Mouse (Mus musculus) effector memory CD4-positive, alpha-beta T cell, adult 7 months (primary cell): Measurements from ENCODE around the gene Sike1. TPM values are rescaled to one million over a fixed set of nuclear protein-coding genes. Genes with fewer than 3 reads are reported as not detected.

Experiments
- polyA plus RNA-seq: library from polyadenylated mRNA; unstranded; fragments of 100-300 nt; shearing (Covaris generic); gene quantifications from one replicate; pipeline ENCODE4 v1.2.1, GENCODE M21; 2017

Sike1 gene
- polyA plus RNA-seq: 90.7 TPM

DNA sequence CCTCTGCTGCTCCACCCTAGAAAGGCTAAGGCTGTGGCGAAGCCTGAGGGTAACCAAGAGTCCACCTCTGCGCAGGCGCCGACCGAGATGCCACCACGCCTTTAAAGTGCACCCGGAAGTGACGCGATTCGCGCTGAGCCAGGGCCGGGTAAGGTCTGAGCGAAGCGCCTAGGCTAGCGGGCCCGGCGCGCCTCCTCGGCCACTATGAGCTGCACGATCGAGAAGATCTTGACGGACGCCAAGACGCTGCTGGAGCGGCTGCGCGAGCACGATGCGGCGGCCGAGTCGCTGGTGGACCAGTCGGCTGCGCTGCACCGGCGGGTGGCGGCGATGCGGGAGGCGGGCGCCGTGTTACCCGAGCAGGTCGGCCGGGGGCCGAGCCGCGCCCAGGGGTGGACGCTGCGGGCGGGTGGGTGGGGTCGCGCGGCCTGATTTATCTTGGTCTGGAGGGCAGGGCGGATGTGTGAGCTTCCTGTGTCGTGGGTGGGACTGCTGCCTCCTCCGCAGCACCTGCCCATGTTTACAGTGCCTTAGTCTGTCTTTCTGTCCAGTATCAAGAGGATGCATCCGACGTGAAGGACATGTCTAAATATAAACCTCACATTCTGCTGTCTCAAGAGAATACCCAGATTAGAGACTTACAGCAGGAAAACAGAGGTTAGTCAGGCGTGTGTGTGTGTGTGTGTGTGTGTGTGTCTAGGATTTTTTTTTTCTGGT is at the start of gene Sike1:
Gene Sike1 (plus strand): TSS at position 104 of the 717 bp plus-strand sequence.

DNA sequence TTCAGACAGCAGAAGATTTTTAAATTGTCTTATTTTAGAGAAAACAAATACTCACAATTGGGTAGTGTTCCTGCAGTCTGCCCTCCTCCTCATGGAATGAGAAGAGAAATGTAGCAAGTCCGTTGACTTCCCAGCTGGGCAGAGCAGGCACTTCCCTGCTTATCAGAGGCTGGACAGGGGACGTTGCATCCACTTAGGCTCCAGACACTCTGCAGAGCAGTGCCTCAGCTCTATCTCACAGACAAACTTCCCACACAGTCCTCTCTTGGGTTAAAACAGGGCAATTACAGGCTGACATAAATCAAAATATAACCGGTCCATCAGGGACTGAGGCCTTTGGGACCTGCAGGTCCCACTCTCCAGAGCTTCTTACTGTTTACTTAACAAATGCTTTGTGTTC is 31.5 kb upstream of the Sike1 start, which contains the start of gene Nr1h5:
Gene Nr1h5 (minus strand): TSS at position 101 of the 400 bp plus-strand sequence.

DNA sequence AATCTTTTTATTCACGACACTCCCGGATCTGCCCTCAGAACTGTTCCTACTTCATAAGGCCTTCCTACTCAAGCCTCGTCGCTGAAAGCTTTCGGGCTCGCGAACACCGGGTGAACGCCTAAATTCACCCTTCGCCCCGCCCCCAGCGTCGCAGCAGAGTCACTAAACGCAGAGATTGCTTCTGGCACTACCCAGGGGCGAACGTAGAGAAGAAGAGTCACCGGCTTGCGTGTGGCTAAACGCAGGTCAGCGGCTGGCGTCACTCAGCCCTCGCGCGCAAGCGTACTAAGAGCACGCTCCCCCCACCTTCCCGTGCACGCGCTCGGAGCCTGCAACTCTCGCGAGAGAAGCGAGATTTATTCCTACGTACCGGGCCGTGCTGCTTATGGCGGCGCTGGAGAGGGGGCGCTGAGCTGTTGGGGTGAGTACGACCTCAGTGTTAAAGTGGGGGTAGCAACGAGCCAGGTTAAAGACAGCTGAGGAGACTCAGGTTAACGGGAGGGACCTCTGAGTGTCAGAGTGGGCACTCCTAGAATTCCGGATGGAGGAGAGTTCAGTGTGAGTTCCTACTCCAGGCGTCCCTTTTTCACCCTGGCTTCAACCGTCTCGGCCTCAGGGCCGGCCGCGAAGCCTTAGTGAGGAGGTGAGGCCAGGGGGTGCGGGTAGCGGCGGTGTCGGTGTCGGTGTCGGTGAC is 24.9 kb downstream of the Sike1 start, which contains the start of gene Csde1:
Gene Csde1 (plus strand): TSS at position 178 of the 694 bp plus-strand sequence.

Other genes with a start within 250 kb of the Sike1 start
- gene Tshb, start 213.0 kb upstream of the Sike1 start, polyA plus RNA-seq: 0.28 TPM
- not detected for gene Sycp1, start 59.6 kb upstream of the Sike1 start, polyA plus RNA-seq
- not detected for gene Nr1h5, start 31.6 kb upstream of the Sike1 start, polyA plus RNA-seq
- gene Csde1, start 24.7 kb downstream of the Sike1 start, polyA plus RNA-seq: 536 TPM
- 48.7 TPM for gene Nras, start 62.6 kb downstream of the Sike1 start, polyA plus RNA-seq
- gene Ampd1, start 78.3 kb downstream of the Sike1 start, polyA plus RNA-seq: not detected
- gene Dennd2c, start 106.9 kb downstream of the Sike1 start, polyA plus RNA-seq: 0.80 TPM
- gene Bcas2, start 175.9 kb downstream of the Sike1 start, polyA plus RNA-seq: 138 TPM